Mouse (Mus musculus): ENCODE measurements around the gene Lsm2.

DNA sequence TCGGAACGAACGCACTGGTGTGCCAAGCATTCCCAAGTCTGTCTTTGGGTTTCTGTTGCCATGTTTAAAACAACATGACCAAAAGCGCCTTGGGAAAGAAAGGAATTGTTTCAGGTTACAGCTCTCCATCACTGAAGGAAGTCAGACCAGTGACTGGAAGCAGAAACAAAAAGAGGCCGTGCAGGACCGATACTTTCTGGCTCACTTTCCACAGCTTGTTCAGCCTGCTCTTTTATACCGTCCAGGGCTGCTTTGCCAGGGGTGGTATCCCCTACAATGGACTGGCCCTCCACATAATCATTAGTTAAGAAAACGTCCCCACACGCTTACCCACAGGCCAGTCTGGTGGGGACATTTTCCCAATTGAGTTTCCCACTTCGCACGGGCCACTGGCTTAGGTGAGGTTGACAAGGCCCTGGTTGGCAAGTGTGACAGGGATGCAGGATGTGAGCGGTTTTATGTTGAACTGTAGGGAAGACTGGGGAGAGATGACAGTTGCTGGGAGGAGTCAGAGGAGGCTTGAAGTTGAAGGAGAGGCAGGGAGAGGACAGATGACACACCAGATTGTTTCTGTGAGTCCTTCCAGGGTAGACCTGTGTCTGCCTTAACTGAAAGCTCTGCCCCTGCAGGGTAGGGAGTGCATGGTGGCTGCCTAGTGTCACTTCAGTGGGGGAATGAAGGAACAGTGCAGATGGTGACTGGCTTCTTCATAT is 20.6 kb downstream of the Lsm2 start:
- no peak for TF ChIP-seq CTCF (conservative IDR thresholded peaks at IDR 0.05; ENCODE audit: insufficient read depth, insufficient read length, low read depth, low read length)
- TF ChIP-seq POLR2A (IDR thresholded peaks at IDR 0.05; ENCODE audit: low read depth, low read length): no peak

Data from kidney, adult 2 months (tissue).